Mouse (Mus musculus) right cerebral cortex, adult 2 months (tissue): ENCODE measurements at regions not wholly inside any gene's neighbourhood (a gene's known extent, or its start where the extent isn't known, plus 50 kb on each side); places are given as distances from the start of the nearest gene placed in this dataset.

Experiments
- DNase-seq, 2 experiments: peaks; one replicate each; pipeline ENCODE4 v3.0.0; 2021 to 2022; ENCODE audit warnings: low spot score in 2 of 2

- no peak for DNase-seq
Observed at GRCm38 (mm10) chr2:133221762-133222556, 276.3 kb upstream of the Fermt1 start.

- DNase-seq, result peak; percentile 6 to 10
Observed at GRCm38 (mm10) chr2:133235175-133235920, 289.6 kb upstream of the Fermt1 start.

GRCm38 (mm10) chr2:133252131-133252530, 299.8 kb upstream of the Bmp2 start:
- no peak for DNase-seq

GRCm38 (mm10) chr2:133274424-133274823, 277.5 kb upstream of the Bmp2 start:
- no peak for DNase-seq

- no peak for DNase-seq
Observed at GRCm38 (mm10) chr2:133278546-133278945, 273.4 kb upstream of the Bmp2 start.

GRCm38 (mm10) chr2:133279275-133279674, 272.7 kb upstream of the Bmp2 start:
- no peak for DNase-seq

GRCm38 (mm10) chr2:133282692-133283091, 269.3 kb upstream of the Bmp2 start:
- no peak for DNase-seq

- DNase-seq, result no peak
Observed at GRCm38 (mm10) chr2:133283709-133284108, 268.2 kb upstream of the Bmp2 start.

- peak; percentile 41 to 59 for DNase-seq
Observed at GRCm38 (mm10) chr2:133294136-133294535, 257.8 kb upstream of the Bmp2 start.

GRCm38 (mm10) chr2:133305936-133306335, 246.0 kb upstream of the Bmp2 start:
- peak in 1 of 2 experiments; percentile 19 for DNase-seq

- DNase-seq, result no peak
Observed at GRCm38 (mm10) chr2:133311001-133311400, 241.0 kb upstream of the Bmp2 start.

- no peak for DNase-seq
Observed at GRCm38 (mm10) chr2:133326290-133327050, 225.5 kb upstream of the Bmp2 start.

- no peak for DNase-seq
Observed at GRCm38 (mm10) chr2:133327653-133328052, 224.3 kb upstream of the Bmp2 start.

- no peak for DNase-seq
Observed at GRCm38 (mm10) chr2:133336177-133336901, 215.6 kb upstream of the Bmp2 start.

- no peak for DNase-seq
Observed at GRCm38 (mm10) chr2:133338150-133338549, 213.8 kb upstream of the Bmp2 start.

GRCm38 (mm10) chr2:133341352-133341751, 210.6 kb upstream of the Bmp2 start:
- DNase-seq, result no peak

GRCm38 (mm10) chr2:133345964-133346788, 205.8 kb upstream of the Bmp2 start:
- DNase-seq, result no peak

- no peak for DNase-seq
Observed at GRCm38 (mm10) chr2:133346789-133347424, 205.1 kb upstream of the Bmp2 start.

- no peak for DNase-seq
Observed at GRCm38 (mm10) chr2:133351306-133351705, 200.7 kb upstream of the Bmp2 start.

- no peak for DNase-seq
Observed at GRCm38 (mm10) chr2:133352800-133353199, 199.2 kb upstream of the Bmp2 start.
